Comparison of ENCODE assay signal across 9 mouse cellular contexts in the genomic region with DNA sequence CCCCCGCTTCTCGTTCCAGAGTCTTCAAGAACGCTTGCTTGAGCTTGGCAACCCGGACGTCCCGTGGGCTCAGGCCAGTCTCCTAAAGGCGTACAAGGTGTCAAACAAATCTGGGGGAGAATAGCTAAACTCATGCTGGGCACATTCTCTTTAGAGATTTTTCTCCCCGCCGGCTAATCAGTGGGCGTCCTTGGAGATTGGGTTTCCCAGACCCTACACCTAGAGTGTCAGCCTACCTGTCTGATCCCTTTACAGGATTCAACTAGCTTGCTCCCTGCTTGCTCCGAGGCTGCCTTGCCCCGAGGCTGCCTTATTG. TPM values are rescaled to one million over a fixed set of nuclear protein-coding genes. Genes with fewer than 3 reads are reported as not detected.
DNase-seq lines count a peak whose midpoint lies in the region; ATAC-seq lines count a peak whose summit lies in the region.
"Had no signal": no experiment of that assay in that cellular context is flagged by ENCODE, and none has a peak within 500 bp of the region (broad histone marks: within the 10 kb centered on the region; RNA-seq: fewer than 3 reads in every experiment).

No protein-coding gene starts in this region.

- H3K4me2 ChIP-seq in heart, embryonic 14.5 days (ENCODE audit: low read length) = peak overlapping the region; percentile 90
- peak overlapping the region; percentile 90 for H3K4me2 ChIP-seq in hindbrain, embryonic 13.5 days
- H3K4me2 ChIP-seq in midbrain, embryonic 14.5 days (ENCODE audit: low read length) = peak overlapping the region; percentile 88

- no peak for DNase-seq in heart, adult 9 months (ENCODE audit: low spot score in 2 of 2)
- peak; percentile 42 for DNase-seq in ZHBTc4 (ENCODE audit: low read depth, low spot score)
- DNase-seq in midbrain, embryonic 14.5 days = peak; percentile 14
- DNase-seq in spleen, adult 12 weeks (ENCODE audit: low spot score) = no peak
- DNase-seq in layer of hippocampus, postnatal 36 days = no peak
- DNase-seq in layer of hippocampus, adult 18-20 months (ENCODE audit: low spot score in 2 of 2) = no peak

- 1% methylated on average over 12 of the region's 12 CpGs for WGBS in heart, embryonic 14.5 days
- under 1% methylated on average over 12 of the region's 12 CpGs for WGBS in hindbrain, embryonic 13.5 days
- 1% methylated on average over 12 of the region's 12 CpGs for WGBS in midbrain, embryonic 14.5 days

- H3K4me3 ChIP-seq in heart, embryonic 14.5 days (ENCODE audit: control insufficient read depth in 1 of 2, insufficient read depth in 1 of 2, low read depth in 1 of 2, low read length in 2 of 2) = peak overlapping the region; percentile 73 to 87
- peak overlapping the region; percentile 52 for H3K4me3 ChIP-seq in hindbrain, embryonic 13.5 days
- H3K4me3 ChIP-seq in midbrain, embryonic 14.5 days (replicated peaks; ENCODE audit: low read depth, low read length) = peak overlapping the region; percentile 46

- H3K9me3 ChIP-seq in heart, embryonic 14.5 days (ENCODE audit: control insufficient read depth, low read length) = no peaks in the 10 kb centered on the region
- H3K9me3 ChIP-seq in hindbrain, embryonic 13.5 days = no peaks in the 10 kb centered on the region
- H3K9me3 ChIP-seq in midbrain, embryonic 14.5 days (ENCODE audit: control insufficient read depth, low read length) = no peaks in the 10 kb centered on the region

- H3K9ac ChIP-seq in heart, embryonic 14.5 days (ENCODE audit: low read length) = peak overlapping the region; percentile 82
- H3K9ac ChIP-seq in hindbrain, embryonic 13.5 days = peak overlapping the region; percentile 62
- peak overlapping the region; percentile 44; the same call in 1 of the 2 replicates for H3K9ac ChIP-seq in midbrain, embryonic 14.5 days (replicated peaks; ENCODE audit: low read length)

- 0 out of 4 replicates have a peak overlapping the region, but pooled peaks of 1 of the 2 experiments have one; percentile 68 for H3K27ac ChIP-seq in heart, embryonic 14.5 days (replicated peaks in 1 of 2; ENCODE audit: control insufficient read depth in 1 of 2, insufficient read depth in 1 of 2, low read depth in 2 of 2, low read length in 2 of 2)
- H3K27ac ChIP-seq in hindbrain, embryonic 13.5 days = no peak overlapping the region
- no peak overlapping the region for H3K27ac ChIP-seq in midbrain, embryonic 14.5 days (replicated peaks; ENCODE audit: low read depth, low read length)

- no peaks in the 10 kb centered on the region for H3K36me3 ChIP-seq in heart, embryonic 14.5 days (ENCODE audit: control insufficient read depth, insufficient read depth, low read length)
- no peaks in the 10 kb centered on the region for H3K36me3 ChIP-seq in hindbrain, embryonic 13.5 days
- no peaks in the 10 kb centered on the region for H3K36me3 ChIP-seq in midbrain, embryonic 14.5 days (ENCODE audit: control insufficient read depth, insufficient read depth, low read length)

- H3K27me3 ChIP-seq in heart, embryonic 14.5 days (ENCODE audit: control insufficient read depth, insufficient read depth, low read length) = no peaks in the 10 kb centered on the region; the same call in 1 of the 2 replicates
- H3K27me3 ChIP-seq in hindbrain, embryonic 13.5 days = peaks cover 52% of the 10 kb centered on the region
- peaks cover 31% of the 10 kb centered on the region for H3K27me3 ChIP-seq in midbrain, embryonic 14.5 days (ENCODE audit: control insufficient read depth, insufficient read depth, low read length)
- H3K27me3 ChIP-seq: Patski had no signal

- no peak for ATAC-seq in heart, embryonic 14.5 days (ENCODE audit: insufficient number of reproducible peaks, insufficient read depth, low FRiP score, low read depth)
- ATAC-seq in hindbrain, embryonic 13.5 days (ENCODE audit: low FRiP score) = no peak
- no peak for ATAC-seq in midbrain, embryonic 14.5 days (ENCODE audit: low FRiP score, low TSS enrichment)

- peaks cover 11 to 14% of the 10 kb centered on the region in 2 experiments; a peak in 3 of 4 replicates for H3K4me1 ChIP-seq in heart, embryonic 14.5 days (ENCODE audit: control insufficient read depth in 2 of 2, insufficient read depth in 2 of 2, low read length in 2 of 2)
- H3K4me1 ChIP-seq in hindbrain, embryonic 13.5 days (replicated peaks) = peaks cover 15% of the 10 kb centered on the region
- peaks cover 11% of the 10 kb centered on the region; the same call in 1 of the 2 replicates for H3K4me1 ChIP-seq in midbrain, embryonic 14.5 days (ENCODE audit: control insufficient read depth, insufficient read depth, low read length)

RNA-seq across cellular contexts. Expression of a gene that starts 0.7 kb away (rescaled TPM):
- polyA plus RNA-seq in heart, embryonic 14.5 days (2014; fragmentation: Nextera tagmentation; extraction: Ambion mirVana) = 29.4 and 30.2 TPM in 2 replicates
- 3.1 and 3.4 TPM in 2 replicates for polyA plus RNA-seq in hindbrain, embryonic 13.5 days (2015; fragmentation: Nextera tagmentation; extraction: Ambion mirVana)
- 0.42 and 2.4 TPM in 2 replicates for polyA plus RNA-seq in midbrain, embryonic 14.5 days (2014; fragmentation: Nextera tagmentation; extraction: Ambion mirVana)
- total RNA-seq in layer of hippocampus, postnatal 36 days (2021) = 10 to 100 TPM; 70.0 to 81.0 TPM
- total RNA-seq in layer of hippocampus, adult 18-20 months (2021) = 10 to 100 TPM; 78.6 to 84.7 TPM

Comparison
In these comparisons a context has a peak if more than half of its experiments do, and no peak if none do; other contexts are left out.
1. DNase-seq: peak in ZHBTc4 (single experiment) and midbrain, embryonic 14.5 days (single experiment); none in heart, adult 9 months (0 of 2), spleen, adult 12 weeks (single experiment), layer of hippocampus, postnatal 36 days (0 of 2) and layer of hippocampus, adult 18-20 months (0 of 2).
2. Peak in every context shown above with its lines, with median percentiles within 50 percentile points of each other: H3K4me2 ChIP-seq, H3K4me3 ChIP-seq and H3K9ac ChIP-seq.